Mouse (Mus musculus): ENCODE data around the gene Tgfb1.
A peak's percentile ranks its signal among the peaks of the same experiment; 100 is the strongest.
"Not testable (repeated sequence)": the region's sequence is repeated elsewhere in the genome, so short reads cannot be mapped to it uniquely, and the experiment has no call there.

The Tgfb1 gene

GRCm38 (mm10) chr7:25705801-25706251, 19.0 kb downstream of the Tgfb1 start:
- no peak for DNase-seq (ENCODE audit: low read depth, low spot score)

GRCm38 (mm10) chr7:25706578-25707170, 19.9 kb downstream of the Tgfb1 start:
- no peak for DNase-seq (ENCODE audit: low read depth, low spot score)

GRCm38 (mm10) chr7:25707581-25708292, 20.9 kb downstream of the Tgfb1 start:
- DNase-seq (ENCODE audit: low read depth, low spot score): peak; percentile 55

GRCm38 (mm10) chr7:25709961-25710360, 23.2 kb downstream of the Tgfb1 start:
- no peak for DNase-seq (ENCODE audit: low read depth, low spot score)

- peak; percentile 30 for DNase-seq (ENCODE audit: low read depth, low spot score)
These were observed 23.8 kb downstream of the Tgfb1 start for GRCm38 (mm10) chr7:25710519-25711130.

- DNase-seq (ENCODE audit: low read depth, low spot score): no peak
These were observed 24.4 kb downstream of the Tgfb1 start for GRCm38 (mm10) chr7:25711165-25711564.

- no peak for DNase-seq (ENCODE audit: low read depth, low spot score)
These were observed 25.0 kb downstream of the Tgfb1 start for GRCm38 (mm10) chr7:25711731-25712197.

GRCm38 (mm10) chr7:25712801-25713200, 26.0 kb downstream of the Tgfb1 start:
- DNase-seq (ENCODE audit: low read depth, low spot score): no peak

GRCm38 (mm10) chr7:25714581-25714980, 27.8 kb downstream of the Tgfb1 start:
- DNase-seq (ENCODE audit: low read depth, low spot score): no peak

GRCm38 (mm10) chr7:25715731-25716271, 29.0 kb downstream of the Tgfb1 start:
- DNase-seq (ENCODE audit: low read depth, low spot score): no peak

GRCm38 (mm10) chr7:25717478-25717877, 30.7 kb downstream of the Tgfb1 start:
- no peak for DNase-seq (ENCODE audit: low read depth, low spot score)

GRCm38 (mm10) chr7:25718788-25719417, 32.1 kb downstream of the Tgfb1 start, which contains the start of gene Ccdc97:
TSS of gene Ccdc97 (minus strand) at chr7:25719088.
- peak; percentile 96 for DNase-seq (ENCODE audit: low read depth, low spot score)

GRCm38 (mm10) chr7:25719761-25720610, 33.2 kb downstream of the Tgfb1 start:
- peak; percentile 65 for DNase-seq (ENCODE audit: low read depth, low spot score)

- no peak for DNase-seq (ENCODE audit: low read depth, low spot score)
These were observed 34.0 kb downstream of the Tgfb1 start for GRCm38 (mm10) chr7:25720760-25721159.

- not testable (repeated sequence) for DNase-seq (ENCODE audit: low read depth, low spot score)
These were observed 35.0 kb downstream of the Tgfb1 start for GRCm38 (mm10) chr7:25721776-25722175.

GRCm38 (mm10) chr7:25725886-25726285, 39.1 kb downstream of the Tgfb1 start:
- DNase-seq (ENCODE audit: low read depth, low spot score): no peak

- no peak for DNase-seq (ENCODE audit: low read depth, low spot score)
These were observed 41.0 kb downstream of the Tgfb1 start for GRCm38 (mm10) chr7:25727800-25728199.

GRCm38 (mm10) chr7:25729396-25729795, 42.6 kb downstream of the Tgfb1 start:
- DNase-seq (ENCODE audit: low read depth, low spot score): no peak

- no peak for DNase-seq (ENCODE audit: low read depth, low spot score)
These were observed 43.1 kb downstream of the Tgfb1 start for GRCm38 (mm10) chr7:25729862-25730261.

GRCm38 (mm10) chr7:25731294-25732055, 44.7 kb downstream of the Tgfb1 start:
- no peak for DNase-seq (ENCODE audit: low read depth, low spot score)
